Mouse (Mus musculus): ENCODE measurements around the gene Phex. TPM values are rescaled to one million over a fixed set of nuclear protein-coding genes. Genes with fewer than 3 reads are reported as not detected.
A peak's percentile ranks its signal among the peaks of the same experiment; 100 is the strongest.

Gene Phex
- under 1 TPM; 0.13 to 0.54 TPM for total RNA-seq (2021)
- long read RNA-seq, experiment 1, partial matches to known transcripts: 0 of 4 reads
- long read RNA-seq, experiment 1, other reads (novel, unspliced or antisense): 4 of 4 reads
- long read RNA-seq, experiment 2, partial matches to known transcripts: 0 of 13 reads
- long read RNA-seq, experiment 2, other reads (novel, unspliced or antisense): 13 of 13 reads

DNA sequence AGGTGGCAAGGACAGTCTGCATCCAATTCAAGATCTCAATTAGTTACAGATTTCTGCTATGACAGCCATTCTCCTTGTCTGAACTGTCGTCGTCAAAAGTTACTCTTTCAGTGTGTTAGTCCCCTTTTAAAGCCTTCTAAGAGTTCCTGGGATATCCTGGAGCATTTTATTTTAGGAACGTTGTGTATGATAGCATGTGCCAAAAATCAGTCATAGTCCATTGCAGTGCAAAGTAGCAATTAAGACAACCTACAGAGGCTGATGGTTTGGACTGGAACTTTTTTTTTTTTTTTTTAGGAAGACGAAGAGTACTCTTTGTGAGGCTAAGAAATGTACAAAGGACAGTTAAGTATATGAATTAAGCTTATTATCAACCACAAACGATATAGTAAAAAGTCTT lies at the start of gene Phex:
Gene Phex (minus strand): TSS at position 101 of the 400 bp plus-strand sequence.
- intact Hi-C loops (cut with DNase I): no loop called here
- no peak for DNase-seq

DNA sequence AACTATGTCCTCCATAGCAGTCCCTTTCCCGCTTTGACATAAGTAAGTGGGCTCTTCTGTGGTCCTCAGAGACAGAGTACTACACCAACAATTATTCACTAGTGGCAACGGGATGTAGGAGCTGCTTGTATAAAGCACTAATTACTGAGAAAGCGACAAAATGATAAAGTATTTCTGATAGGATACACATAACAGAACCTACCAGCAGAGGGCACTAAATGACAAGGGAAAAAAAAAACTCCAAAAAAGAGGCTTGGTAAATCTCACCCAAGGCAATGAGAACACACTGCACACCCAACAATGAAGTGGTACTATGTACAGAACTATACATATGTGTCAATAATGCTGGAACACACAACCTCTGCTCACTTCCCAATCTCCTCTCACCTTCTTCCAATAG lies 47.6 kb upstream of the Phex start:
- DNase-seq: no peak
- intact Hi-C loops (cut with DNase I): loop anchor here (10.0 kb wide), 1 partner anchor 182 kb away; no protein-coding TSS in a partner anchor

DNA sequence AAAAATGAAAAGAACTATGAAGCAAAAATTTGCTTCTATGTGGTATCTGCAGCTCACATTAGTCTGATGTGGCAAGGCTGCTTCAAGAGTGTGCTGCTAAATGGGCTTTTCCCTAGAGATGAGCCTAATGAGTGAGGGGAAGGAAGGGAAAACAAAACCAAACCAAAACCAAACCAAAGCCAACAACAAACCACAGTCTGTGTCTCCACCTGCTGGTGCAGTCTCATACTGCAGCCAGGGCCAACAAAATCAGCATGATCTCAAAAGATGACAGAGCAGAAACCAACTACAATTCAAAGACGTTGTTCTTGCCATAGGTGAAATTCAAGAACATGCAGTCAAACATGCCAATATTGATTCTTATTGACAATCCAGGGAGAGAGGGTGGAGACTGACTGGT lies 39.3 kb upstream of the Phex start:
- intact Hi-C loops (cut with DNase I): loop anchor here (10.0 kb wide), 1 partner anchor 140 kb away; no protein-coding TSS in a partner anchor
- DNase-seq: peak; percentile 23 to 29

DNA sequence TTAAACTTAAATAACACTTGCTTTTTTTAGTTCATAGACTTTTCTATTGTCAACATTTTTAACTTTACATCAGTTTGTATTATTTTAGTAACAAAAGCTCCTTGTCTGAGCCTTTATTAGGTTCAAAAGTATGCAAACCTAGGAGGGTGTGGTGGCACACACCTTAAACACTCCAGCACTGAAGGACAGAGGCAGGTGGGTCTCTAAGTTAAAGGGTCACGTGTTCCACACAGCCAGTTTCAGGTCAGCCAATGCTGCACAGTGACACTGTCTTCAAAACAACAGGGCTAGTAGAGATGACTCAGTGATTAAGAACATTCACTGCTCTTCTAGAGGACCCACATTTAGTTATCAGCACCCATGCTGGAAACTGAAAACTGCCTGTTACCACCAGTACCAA lies 33.9 kb upstream of the Phex start:
- DNase-seq: no peak
- intact Hi-C loops (cut with DNase I): no loop called here

DNA sequence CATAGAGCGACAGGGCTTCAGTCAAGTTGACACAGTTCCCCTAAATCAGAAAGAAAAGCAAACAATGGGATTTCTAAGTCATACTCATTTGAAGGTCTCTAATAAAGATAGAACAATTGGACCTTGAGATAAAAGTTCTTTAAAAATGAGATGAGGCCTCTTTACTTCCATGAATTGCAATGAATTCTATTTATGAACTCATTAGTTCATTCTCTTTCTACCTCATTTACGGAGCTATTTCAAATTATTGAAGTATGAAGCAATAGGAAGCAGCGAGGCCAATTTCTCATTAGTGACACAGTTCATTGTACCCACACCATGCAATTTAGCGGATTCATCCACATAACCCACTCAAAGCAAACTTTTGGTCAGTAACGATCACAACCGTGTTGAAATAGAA lies 32.3 kb upstream of the Phex start:
- intact Hi-C loops (cut with DNase I): no loop called here
- DNase-seq: no peak

DNA sequence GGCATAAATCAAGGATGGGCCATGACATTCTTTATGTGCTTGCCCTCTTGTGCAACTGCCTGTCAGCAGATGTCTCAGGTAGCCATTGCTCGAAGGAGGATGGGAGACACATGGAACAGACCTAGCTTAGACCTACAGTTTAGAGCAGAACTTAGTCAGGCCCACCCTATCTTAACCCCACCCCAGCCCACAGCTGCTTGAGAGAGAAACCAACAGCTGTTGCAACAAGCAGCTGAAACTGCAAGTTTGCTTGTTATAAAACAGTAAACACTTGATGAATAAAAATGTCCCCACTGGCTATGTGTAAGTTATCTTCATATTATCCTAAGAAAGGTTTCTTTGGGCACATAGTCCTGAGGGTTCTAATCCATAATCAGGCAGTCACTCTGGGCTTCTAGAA lies 19.7 kb upstream of the Phex start:
- DNase-seq: no peak
- intact Hi-C loops (cut with DNase I): no loop called here

DNA sequence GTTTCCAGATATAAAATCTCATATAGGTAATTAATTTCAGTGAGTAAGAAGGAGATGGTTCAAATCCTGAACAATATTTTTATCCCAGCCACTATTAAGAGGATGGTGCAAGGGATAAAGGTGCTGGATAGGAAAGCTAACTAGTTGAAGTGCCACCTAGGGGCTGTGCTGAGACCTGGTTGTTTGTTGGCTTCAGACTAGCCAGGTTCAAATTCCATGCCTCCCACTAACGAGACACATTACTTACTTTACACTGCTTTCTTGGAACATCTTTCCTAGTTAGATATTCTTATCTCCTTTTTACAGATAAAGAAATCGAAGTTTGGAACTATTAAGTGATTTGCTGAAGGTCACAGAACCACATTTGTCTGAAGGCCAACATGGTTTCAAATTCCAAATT lies 4.3 kb upstream of the Phex start:
- intact Hi-C loops (cut with DNase I): no loop called here
- no peak for DNase-seq

DNA sequence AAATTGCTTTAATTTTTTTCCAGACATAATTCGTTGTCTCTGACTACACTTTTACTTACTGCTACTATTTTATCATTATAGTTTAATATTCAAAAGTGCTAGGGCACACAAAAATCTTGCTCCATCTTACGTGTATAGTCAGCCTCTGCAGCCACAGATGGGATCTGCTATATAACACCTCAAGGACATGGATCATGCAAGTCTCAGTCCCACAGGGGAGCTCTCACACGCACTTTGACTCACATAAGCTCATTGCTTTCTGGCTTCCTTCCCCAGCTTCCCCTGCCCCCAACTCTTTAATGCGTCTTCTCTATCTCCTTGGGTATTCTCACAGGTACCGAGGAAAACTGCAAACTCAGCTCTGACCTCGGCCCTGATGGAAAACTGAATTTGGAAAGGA lies 10.2 kb downstream of the Phex start:
- intact Hi-C loops (cut with DNase I): no loop called here
- no peak for DNase-seq

DNA sequence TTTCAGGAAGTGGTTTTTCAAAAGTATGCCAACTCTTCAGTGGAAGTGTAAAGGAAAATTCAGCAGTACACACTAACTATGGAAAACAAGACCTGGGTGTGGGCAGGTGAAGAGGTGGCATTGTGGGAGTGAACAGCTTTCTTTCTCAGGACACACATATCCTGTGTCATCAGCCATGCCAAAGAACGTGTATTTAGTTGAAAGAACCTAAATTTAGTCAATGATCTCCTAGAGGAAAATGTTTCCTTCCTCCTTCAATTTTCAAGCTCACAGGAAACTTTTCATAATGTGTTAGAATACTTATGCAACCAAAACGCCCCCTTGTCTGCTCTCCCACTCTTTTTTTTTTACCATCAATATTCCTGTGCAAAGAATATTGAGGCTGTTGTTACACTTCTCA lies 23.9 kb downstream of the Phex start:
- no peak for DNase-seq
- intact Hi-C loops (cut with DNase I): no loop called here

DNA sequence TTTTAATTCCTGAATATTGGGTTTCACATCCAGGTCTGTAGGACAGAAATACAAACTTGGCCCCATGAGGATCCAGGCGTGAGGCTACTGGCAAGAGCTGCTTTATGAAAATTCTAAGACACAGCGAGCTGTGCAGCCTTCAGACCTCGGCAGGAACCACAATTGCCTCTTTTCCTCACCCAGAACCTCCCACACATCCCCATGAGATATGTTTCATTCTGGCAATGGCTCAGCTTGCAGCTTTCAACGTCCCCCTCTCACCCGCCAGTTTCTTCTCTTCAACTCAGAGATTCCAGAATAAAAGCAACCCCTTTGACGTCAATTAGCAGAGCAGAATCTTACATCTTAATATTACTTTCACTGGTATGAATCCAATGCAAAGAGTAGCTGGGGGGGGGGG lies 25.0 kb downstream of the Phex start:
- intact Hi-C loops (cut with DNase I): no loop called here
- no peak for DNase-seq

DNA sequence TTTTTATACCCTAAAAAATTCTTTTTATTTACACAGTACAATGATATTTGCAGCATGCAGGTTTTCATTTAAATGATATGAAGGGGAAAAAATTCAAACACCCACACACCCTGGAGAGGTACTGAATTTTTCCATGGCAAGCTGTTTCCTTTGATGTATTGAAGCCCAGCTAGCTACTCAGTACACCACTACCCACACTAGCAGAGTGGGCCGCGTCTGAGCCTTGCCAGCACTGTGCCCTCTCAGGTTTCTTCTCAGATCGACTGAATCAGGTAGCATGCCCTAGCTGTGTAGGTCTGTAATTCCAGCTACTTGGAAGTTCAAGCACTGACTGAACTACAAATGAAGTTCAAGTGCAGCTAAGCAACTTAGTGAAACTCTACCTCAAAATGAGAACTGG lies 26.7 kb downstream of the Phex start:
- intact Hi-C loops (cut with DNase I): no loop called here
- DNase-seq: no peak

DNA sequence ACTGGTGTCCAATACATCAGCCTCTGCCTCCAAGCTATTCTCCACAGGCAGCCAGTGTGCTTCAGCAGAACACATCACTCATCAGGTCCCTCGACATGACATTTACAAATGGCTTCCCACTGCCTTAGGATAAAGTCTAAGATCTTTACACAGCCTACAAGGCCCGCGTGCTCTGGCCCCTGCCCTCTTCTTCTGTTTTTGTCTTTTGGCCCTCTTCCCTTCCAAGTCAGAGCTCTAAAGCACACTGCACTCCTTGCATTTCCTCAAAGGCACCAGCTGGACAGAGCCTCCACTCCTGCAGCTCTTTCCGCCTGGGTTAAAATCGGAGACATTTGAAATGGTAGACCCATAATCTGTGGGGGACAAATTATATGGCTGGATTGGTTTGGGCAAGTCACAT lies 28.1 kb downstream of the Phex start:
- DNase-seq: no peak
- intact Hi-C loops (cut with DNase I): no loop called here

DNA sequence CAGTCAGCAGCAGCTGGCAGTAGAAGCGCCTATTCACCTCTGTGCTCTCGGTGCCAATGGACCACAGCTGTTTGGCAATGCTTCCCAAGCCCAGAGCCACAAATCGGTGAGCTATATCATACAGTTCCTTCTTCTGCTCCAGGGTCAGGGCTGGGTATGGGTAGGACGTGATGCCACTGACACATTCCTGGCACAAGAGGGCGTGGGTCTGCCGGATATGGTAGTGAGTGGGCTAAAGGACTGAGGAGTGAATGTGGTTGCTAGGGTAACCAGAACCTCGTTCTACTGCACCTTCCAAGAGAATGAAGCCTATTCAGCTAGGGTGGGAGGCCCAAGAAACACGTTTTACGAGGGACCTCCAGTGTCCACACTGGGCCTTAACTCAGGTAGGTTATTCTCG lies 36.3 kb downstream of the Phex start:
- DNase-seq: no peak
- intact Hi-C loops (cut with DNase I): no loop called here

DNA sequence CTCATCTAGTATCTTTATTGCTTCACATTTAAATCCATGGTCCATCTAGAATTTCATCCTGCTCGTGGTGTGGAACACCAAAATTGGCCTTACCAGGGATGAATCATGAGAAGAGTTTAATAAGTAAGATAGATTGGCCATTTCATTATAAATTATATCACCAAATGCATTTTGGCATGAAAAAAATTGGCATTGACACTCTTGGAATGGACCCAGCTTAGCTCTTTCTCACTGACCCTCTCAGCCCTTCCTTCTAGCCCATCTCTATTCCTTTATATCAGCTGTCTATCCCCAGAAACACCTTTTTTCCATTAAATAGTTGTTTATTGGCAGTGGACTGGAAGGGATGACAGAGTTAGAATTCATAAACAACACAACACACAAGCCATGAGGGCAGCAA lies 37.7 kb downstream of the Phex start:
- DNase-seq: no peak
- intact Hi-C loops (cut with DNase I): no loop called here

DNA sequence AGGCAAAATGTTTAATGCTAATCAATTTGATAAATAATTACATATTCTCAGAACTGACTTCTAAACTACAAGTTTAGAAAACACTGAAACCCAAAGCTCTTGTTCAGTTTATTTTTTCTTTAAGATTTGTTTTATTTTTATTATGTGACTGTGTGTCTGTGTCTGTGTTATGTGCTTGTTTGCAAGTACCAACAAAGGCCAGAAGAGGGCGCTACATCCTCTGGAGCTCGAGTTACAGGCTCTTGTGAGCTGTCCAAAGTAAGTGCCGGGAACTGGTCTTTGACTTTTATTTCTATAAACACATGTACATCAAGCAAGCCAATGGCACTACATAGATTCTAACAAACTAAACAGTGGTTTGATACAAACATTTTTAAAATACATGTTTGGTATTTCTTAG lies 41.2 kb downstream of the Phex start:
- intact Hi-C loops (cut with DNase I): no loop called here
- DNase-seq: no peak

DNA sequence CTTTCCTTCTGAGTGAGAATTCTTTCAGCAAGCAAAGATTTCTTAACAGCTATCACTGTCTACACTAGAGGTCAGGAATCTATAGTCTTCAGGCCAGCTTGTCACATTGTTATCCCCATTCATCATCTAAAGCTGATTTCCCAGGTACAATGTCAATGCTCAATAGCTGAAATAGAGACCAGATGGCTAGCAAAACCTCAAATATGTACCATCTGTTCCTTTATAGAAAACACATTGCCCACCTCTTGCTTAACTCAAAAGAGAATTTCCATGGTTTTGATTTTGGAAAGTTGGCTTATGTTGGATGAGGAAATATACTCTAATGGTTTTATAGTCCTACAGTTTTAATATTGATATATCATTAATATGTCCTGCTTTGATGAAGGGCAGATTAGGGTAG lies 45.9 kb downstream of the Phex start:
- no peak for DNase-seq
- intact Hi-C loops (cut with DNase I): no loop called here

DNA sequence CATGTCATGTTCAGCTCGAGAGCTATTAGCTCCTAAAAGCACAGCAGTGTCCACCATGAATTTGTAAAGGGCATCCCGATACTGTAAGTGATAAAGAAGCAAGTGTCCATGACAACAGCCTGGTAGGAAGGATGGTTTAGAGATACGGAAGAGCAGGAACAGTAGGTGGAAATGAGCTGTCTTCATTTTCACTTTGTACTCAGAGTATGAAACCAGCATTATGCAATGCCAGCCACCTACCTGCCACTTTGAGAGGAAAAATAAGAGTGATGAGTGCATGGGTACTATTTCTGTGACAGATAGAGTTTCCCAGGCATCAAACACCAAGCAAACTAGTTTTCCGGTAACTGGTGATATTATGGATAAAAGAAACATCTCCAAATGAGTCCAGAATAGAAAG lies 59.6 kb downstream of the Phex start:
- intact Hi-C loops (cut with DNase I): no loop called here

DNA sequence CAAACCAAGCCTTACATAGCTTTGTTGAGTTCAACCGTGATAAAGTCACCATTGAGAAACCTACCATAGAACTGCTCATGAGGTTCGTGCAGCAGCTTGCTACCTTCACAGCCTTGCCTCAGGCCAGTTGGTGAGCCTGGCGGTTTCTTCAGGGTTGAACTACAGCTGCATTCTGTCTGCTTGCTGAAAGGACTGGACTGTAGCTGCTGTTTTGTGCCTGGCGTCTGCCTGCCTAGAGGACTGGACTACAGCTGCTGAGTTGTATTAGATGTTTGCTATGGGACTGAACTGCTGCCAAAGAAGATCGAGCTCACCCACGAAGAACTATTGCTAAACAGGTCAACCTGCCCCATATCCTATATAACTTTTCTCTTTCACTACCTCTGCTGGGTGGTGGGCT lies 68.9 kb downstream of the Phex start:
- no peak for DNase-seq
- intact Hi-C loops (cut with DNase I): no loop called here

More for the DNA sequence above, 59.6 kb downstream of the Phex start:
- no peak for DNase-seq

DNA sequence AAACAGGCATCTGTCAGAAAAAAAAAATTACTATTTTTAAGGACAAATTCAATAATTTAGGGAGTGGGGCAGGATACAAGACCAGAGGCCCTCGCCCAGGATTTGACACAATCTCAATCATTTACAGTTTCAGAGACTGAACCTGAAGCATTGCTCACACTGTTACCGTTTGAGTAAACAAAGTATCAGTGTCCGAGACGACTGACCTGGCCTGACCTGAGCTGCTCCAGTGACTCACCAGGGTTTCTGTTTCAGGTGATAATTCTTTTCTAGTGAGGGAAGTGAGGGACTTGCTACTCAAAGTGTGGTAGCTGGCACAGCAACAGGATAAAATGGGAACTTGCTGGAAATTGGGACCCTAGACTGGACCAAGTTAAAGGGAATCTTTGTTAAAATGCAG lies 80.4 kb downstream of the Phex start:
- DNase-seq: no peak
- intact Hi-C loops (cut with DNase I): no loop called here

DNA sequence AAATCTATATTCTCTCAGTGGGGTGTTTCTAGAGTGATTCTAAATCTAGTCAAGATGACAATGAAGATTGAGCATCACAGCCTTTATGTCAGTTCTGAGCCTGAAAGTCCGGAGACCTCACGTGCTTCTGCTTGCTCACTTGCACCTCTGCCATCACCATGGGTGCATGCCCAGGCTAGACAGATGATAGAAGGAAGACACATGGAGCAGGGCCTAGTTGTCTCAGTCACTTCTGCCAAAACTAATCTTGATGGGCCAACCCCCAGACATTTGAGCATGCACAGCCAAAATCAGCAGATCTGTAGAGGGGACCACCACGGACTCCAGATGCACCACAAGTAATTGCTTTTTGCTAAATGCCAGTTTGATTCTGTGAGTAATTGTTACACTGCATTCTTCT lies 85.3 kb downstream of the Phex start:
- no peak for DNase-seq
- intact Hi-C loops (cut with DNase I): no loop called here

DNA sequence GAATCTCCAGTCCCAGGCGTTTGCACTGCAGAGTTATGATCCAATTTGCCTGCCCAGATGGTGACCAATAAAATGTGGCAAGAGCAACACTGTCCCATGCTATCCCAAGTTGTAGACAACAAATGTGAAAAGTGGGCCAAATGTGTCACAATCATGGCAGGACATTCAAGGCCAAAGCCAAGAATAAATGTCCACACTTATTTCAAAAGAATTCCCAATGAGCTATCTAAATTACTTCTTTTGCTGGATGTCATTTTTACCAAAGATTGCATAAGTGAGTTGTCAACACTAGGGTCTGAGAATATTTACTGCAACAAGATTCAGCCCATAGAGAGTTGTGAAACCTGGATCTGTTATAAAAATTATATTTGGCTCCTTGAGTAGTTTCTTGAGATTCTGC lies 86.7 kb downstream of the Phex start:
- intact Hi-C loops (cut with DNase I): no loop called here
- DNase-seq: peak in 1 of 2 experiments; percentile 7

DNA sequence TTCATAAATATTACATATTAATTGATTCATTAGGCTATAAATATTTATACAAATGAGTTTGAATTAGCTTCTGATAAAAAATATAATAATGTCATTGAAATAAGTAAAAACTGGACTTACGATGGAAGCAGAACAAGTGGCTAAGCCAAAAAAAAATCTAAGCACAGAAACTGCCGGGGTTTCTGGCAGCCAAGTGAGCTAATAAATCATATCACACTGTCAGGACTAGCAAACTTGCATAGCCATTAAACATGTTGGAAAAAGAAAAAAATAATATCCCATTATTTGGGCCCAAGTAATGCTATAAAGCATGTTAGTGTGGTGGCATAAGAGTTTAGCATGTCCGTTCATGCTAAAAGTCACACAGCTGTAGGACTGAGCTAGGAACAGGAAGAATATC lies 87.4 kb downstream of the Phex start:
- DNase-seq: no peak
- intact Hi-C loops (cut with DNase I): no loop called here

DNA sequence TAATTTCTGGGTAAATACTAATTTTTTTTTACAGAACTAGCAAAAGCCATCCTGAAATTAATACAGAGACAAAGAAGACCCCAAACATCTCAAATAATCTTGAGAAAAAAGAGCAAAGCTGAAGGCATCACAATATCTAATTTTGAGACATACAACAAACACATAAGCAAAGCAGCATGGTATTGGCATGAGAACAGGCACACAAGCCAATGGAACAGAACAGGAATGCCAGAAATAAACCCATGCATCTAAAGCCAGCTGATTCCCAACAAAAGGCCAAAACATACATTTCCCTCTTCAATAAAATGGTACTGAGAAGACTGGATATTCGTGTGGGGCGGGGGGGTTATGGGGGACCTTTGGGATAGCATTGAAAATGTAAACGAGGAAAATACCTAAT lies 90.7 kb downstream of the Phex start:
- no peak for DNase-seq
- intact Hi-C loops (cut with DNase I): no loop called here

Data from gastrocnemius, postnatal 36 days (tissue).